Mouse (Mus musculus): ENCODE measurements at regions not wholly inside any gene's neighbourhood (a gene's known extent, or its start where the extent isn't known, plus 50 kb on each side); places are given as distances from the start of the nearest gene placed in this dataset.

GRCm38 (mm10) chr6:43775525-43775924 lies 109.4 kb upstream of the Tpk1 start:
- DNase-seq (ENCODE audit: low read depth) = no peak
- TF ChIP-seq POLR2A (IDR thresholded peaks at IDR 0.05; ENCODE audit: borderline replicate concordance, extremely low read depth, insufficient read depth, insufficient read length, poor library complexity, severe bottlenecking) = no peak
- TF ChIP-seq CTCF (IDR thresholded peaks at IDR 0.05; ENCODE audit: borderline replicate concordance, extremely low read depth, insufficient read depth, insufficient read length) = no peak

GRCm38 (mm10) chr6:43774490-43774889 lies 108.4 kb upstream of the Tpk1 start:
- no peak for TF ChIP-seq CTCF (IDR thresholded peaks at IDR 0.05; ENCODE audit: borderline replicate concordance, extremely low read depth, insufficient read depth, insufficient read length)
- TF ChIP-seq POLR2A (IDR thresholded peaks at IDR 0.05; ENCODE audit: borderline replicate concordance, extremely low read depth, insufficient read depth, insufficient read length, poor library complexity, severe bottlenecking) = no peak
- DNase-seq (ENCODE audit: low read depth) = peak; percentile 49

GRCm38 (mm10) chr6:43773561-43773960 lies 107.5 kb upstream of the Tpk1 start:
- TF ChIP-seq POLR2A (IDR thresholded peaks at IDR 0.05; ENCODE audit: borderline replicate concordance, extremely low read depth, insufficient read depth, insufficient read length, poor library complexity, severe bottlenecking) = no peak
- TF ChIP-seq CTCF (IDR thresholded peaks at IDR 0.05; ENCODE audit: borderline replicate concordance, extremely low read depth, insufficient read depth, insufficient read length) = no peak

GRCm38 (mm10) chr6:43765958-43766357 lies 99.9 kb upstream of the Tpk1 start:
- peak; percentile 59 for DNase-seq (ENCODE audit: low read depth)
- no peak for TF ChIP-seq POLR2A (IDR thresholded peaks at IDR 0.05; ENCODE audit: borderline replicate concordance, extremely low read depth, insufficient read depth, insufficient read length, poor library complexity, severe bottlenecking)
- TF ChIP-seq CTCF (IDR thresholded peaks at IDR 0.05; ENCODE audit: borderline replicate concordance, extremely low read depth, insufficient read depth, insufficient read length) = no peak

More at GRCm38 (mm10) chr6:43773561-43773960, 107.5 kb upstream of the Tpk1 start:
- peak; percentile 67 for DNase-seq (ENCODE audit: low read depth)
